Mouse (Mus musculus): ENCODE data around the gene D5Ertd579e.

DNA sequence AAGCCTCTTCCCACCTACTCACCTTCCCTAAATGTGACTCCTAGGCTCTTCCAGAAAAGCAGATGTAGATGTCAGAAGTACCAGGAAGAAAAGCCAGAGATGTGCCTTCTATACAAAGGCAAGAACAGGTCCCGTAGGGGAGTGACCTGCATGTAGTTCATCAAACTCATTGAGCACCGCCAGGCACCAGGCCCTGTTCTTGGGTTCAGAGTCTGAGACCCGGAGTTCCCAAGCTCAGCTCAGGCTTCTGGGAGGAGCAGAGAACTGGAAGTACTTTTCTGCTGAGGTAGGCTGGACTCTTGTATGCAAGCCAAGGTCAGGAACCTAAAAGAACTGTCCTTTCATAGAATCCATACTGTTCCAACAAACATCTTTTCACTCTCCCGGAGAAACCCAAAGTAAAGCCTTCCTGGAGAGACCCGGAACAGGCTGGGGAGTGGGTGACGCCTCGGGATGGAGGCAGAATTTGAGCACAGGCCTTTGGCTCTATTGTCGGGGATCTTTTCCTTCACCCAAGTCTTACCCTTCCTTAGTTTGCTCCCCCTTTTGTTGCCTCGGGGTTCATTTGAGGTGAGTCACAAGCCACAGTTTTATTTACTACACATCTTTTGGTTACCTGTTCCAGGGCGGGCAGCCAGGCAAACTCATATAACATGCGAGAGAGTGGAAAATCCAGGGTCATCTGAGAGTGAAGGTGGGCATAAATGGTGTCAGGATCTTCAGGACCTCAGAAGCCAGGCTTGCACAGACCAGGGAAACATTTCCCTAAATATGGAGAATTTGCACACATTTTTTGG lies 878 bp upstream of the D5Ertd579e start:
- TF ChIP-seq CTCF (IDR thresholded peaks at IDR 0.05; ENCODE audit: low read depth, low read length) (no peak), POLR2A (IDR thresholded peaks at IDR 0.05; ENCODE audit: extremely low read depth, insufficient read depth, low read length) (no peak)
